Mouse (Mus musculus): Measurements from ENCODE around the gene Dusp15.

Dusp15 gene

GRCm38 (mm10) chr2:152906274-152907037 is 45.0 kb downstream of the Dusp15 start:
- no peak for DNase-seq (ENCODE audit: low spot score)

- no peak for DNase-seq (ENCODE audit: low spot score)
Measured at GRCm38 (mm10) chr2:152905036-152905829, 46.3 kb downstream of the Dusp15 start.

GRCm38 (mm10) chr2:152904127-152904643 is 47.3 kb downstream of the Dusp15 start:
- DNase-seq (ENCODE audit: low spot score) = no peak

DNA sequence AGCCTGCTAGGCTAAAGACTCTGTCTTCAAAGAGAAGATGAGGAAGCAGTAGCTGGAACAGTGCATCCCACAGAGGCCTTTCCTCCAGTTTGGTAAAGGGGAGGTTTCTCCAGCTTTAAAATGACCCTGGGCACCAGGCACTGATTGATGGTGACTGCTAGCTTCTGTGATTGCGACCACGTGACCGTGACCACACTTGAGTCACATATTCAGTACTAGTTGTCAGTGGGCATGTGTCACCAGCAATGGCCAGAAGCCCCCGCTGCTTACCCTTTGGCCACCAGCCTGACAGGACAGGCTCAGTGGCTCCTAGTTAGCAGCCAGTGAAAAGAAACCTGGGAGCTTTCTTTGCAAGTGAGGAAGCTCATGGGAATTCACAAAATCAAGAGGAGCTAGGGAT is 47.9 kb downstream of the Dusp15 start:
- no peak for DNase-seq (ENCODE audit: low spot score)

DNA sequence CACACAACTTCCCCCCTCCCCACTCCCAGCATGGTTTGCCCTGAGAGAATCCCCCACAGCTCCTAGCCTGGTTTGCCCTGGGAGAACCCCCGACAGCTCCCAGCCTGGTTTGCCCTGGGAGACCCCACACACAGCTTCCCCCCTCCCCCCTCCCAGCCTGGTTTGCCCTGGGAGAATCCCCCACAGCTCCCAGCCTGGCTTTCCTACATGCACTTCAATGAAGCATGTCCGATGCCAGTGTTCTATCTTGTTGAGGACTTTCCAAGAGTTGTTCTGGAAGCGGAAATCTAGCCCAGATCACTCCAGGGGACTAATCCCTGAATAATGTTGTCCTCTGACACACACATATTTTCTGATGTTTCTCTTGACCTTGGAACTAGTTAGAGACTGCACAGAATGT is 48.8 kb downstream of the Dusp15 start:
- DNase-seq (ENCODE audit: low spot score) = peak; percentile 45

DNA sequence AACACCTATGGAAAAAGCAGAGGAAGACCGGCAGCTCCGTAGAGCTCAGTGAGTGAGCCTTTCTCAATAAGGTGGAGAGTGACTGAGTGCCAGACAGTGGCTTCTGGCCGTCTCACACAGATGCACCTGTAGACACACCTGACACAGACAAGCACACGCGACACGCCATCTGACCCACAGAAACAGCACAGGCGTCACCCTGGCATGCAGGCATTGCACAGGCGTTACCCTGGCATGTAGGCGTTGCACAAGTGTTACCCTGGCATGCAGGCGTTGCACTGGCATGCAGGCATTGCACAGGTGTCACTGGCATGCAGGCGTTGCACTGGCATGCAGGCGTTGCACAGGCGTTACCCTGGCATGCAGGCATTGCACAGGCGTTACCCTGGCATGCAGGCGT is 50.2 kb downstream of the Dusp15 start:
- no peak for DNase-seq (ENCODE audit: low spot score)

- DNase-seq (ENCODE audit: low spot score) = no peak
Measured at GRCm38 (mm10) chr2:152899011-152899410, 52.5 kb downstream of the Dusp15 start.

DNA sequence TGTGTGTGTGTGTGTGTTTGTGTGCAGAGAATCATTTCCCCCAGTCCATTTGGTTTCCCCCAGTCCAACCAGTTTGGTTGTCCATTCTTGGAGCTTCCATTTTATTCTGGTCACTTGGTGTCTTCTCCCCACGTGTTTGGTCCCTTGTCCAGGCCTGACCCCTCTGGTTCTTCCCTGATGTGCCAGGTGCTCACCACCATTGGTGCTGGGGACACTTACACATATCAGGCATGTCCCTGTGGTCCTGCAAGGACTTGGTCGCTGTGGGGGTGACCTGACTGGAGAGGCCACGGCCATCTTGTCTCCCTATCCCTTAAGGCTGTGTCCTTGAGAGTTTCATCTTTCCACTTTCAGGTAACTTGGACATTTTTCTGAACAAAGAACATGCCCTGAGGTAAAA is 54.6 kb downstream of the Dusp15 start:
- no peak for DNase-seq (ENCODE audit: low spot score)

DNA sequence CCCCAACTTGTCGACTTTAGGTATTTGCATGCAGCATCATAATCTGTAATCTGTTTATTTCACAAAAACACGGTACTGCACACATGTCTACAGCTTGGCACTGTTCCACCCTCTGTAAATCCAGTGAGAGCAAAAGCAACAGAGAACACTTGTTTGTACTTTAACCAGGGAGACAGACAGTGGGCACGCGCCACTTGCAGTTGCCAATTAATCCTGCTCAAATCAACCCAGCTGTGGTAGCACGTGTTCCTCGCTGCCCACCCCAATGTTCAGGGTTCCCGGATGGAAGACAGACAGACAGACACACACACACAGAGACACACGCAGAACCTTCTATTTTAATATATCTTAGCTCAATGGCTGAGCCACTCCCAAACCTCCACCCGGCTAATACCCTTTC is 55.7 kb downstream of the Dusp15 start:
- DNase-seq (ENCODE audit: low spot score) = no peak
